Mouse (Mus musculus) bone marrow, adult 2 months (tissue): Measurements from ENCODE around the gene Gm13272.
"Not testable (repeated sequence)": the region's sequence is repeated elsewhere in the genome, so short reads cannot be mapped to it uniquely, and the experiment has no call there.

Experiments used
- CTCF ChIP-seq: fragments of 200-500 bp; IDR thresholded peaks from 2 replicates; pipeline ENCODE4 v1.5.1; 2011; ENCODE audit warnings: low read length, control low read depth; ENCODE audit not compliant: control insufficient read depth, insufficient read depth
- POLR2A ChIP-seq: fragments of 200-500 bp; IDR thresholded peaks from 2 replicates; pipeline ENCODE4 v1.6.1; 2011; ENCODE audit warnings: low read depth, mild to moderate bottlenecking, control low read depth, low read length, borderline replicate concordance; ENCODE audit not compliant: control insufficient read depth

DNA sequence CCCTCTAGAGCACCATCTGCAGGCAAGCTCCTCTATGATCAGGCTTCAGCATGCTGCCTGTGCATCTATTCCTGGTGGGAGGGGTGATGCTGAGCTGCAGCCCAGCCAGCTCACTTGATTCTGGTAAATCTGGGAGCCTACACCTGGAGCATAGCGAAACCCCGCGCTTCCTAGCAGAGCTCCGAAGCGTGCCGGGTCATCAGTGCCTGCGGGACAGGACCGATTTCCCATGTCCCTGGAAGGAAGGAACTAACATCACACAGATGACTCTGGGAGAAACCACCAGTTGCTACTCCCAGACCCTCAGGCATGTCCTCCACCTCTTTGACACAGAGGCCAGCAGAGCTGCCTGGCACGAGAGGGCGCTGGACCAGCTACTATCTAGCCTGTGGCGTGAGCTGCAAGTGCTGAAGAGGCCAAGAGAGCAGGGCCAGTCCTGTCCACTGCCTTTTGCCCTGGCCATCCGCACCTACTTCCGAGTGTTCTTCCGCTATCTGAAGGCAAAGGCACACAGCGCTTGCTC is 24.8 kb upstream of the Gm13272 start, which contains the start of gene Gm13271:
- TF ChIP-seq POLR2A, CTCF: not testable (repeated sequence)
